Mouse (Mus musculus) cortical plate, adult 2 months (tissue): ENCODE results near the gene Cpz.

Experiments used
- CTCF ChIP-seq: fragments of 200-500 bp; IDR thresholded peaks from 2 replicates; pipeline ENCODE4 v1.5.1; 2011; ENCODE audit warnings: mild to moderate bottlenecking, control low read depth, low read length; ENCODE audit not compliant: insufficient read depth; ENCODE audit errors: extremely low read depth
- POLR2A ChIP-seq: fragments of 200-500 bp; IDR thresholded peaks from 2 replicates; pipeline ENCODE4 v1.6.1; 2011; ENCODE audit warnings: mild to moderate bottlenecking, low read length, control low read depth; ENCODE audit not compliant: insufficient read depth; ENCODE audit errors: extremely low read depth

DNA sequence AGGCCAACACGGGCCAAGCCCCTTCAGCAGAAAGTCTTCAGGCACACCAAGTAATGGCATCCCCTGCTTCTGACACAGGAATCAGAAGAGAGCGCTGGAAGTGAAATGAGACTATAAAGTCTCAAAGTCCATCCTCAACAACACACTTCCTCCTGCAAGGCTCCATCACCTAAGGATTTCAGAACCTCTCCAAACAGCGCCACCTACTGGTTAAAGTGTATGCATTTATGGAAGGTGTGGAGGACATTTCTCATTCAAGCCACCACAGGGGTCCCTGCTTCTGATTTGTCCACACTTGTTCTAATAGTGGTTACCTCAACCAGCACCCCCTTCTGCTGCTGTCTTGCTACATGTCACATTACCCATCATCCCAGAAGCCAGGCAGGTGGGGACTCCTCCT is 10.8 kb upstream of the Cpz start:
- TF ChIP-seq POLR2A, result no peak
- 0 out of 2 replicates have a peak, but pooled peaks have one; percentile 6 for TF ChIP-seq CTCF
